Mouse (Mus musculus) MEL (cell line): ENCODE measurements around the gene Hck. TPM values are rescaled to one million over a fixed set of nuclear protein-coding genes. Genes with fewer than 3 reads are reported as not detected.

Experiments
- DNase-seq: peaks from one replicate; pipeline ENCODE4 v3.0.0; 2011; ENCODE audit warnings: low read depth, low spot score
- H3K27ac ChIP-seq: 2 replicates; pipeline ENCODE4 v1.5.1; 2012; ENCODE audit warnings: low read depth, mild to moderate bottlenecking, control low read depth, low read length, moderate library complexity; ENCODE audit not compliant: control insufficient read depth
- H3K27me3 ChIP-seq, 2 experiments: fragments of 150-350 bp in 1 of 2; sonication (generic) in 1 of 2; 2 replicates each; pipeline ENCODE4 v1.6.1; 2012; ENCODE audit warnings: low read length in 2 of 2, mild to moderate bottlenecking in 2 of 2, improper control_type of control experiment in 1 of 2, moderate library complexity in 1 of 2; ENCODE audit not compliant: insufficient read depth in 2 of 2, control insufficient read depth in 1 of 2
- H3K36me3 ChIP-seq, 2 experiments: 2 replicates each; pipeline ENCODE4 v1.6.1; 2012 to 2014; ENCODE audit warnings: low read length in 2 of 2, improper control_type of control experiment in 1 of 2, inconsistent platforms in 1 of 2, mild to moderate bottlenecking in 1 of 2; ENCODE audit not compliant: insufficient read depth in 2 of 2, control insufficient read depth in 1 of 2
- H3K4me1 ChIP-seq, 2 experiments: fragments of 150-350 bp in 1 of 2; sonication (generic) in 1 of 2; 2 replicates each; pipeline ENCODE4 v1.6.1; 2012; ENCODE audit warnings: low read length in 2 of 2, improper control_type of control experiment in 1 of 2, mild to moderate bottlenecking in 1 of 2; ENCODE audit not compliant: insufficient read depth in 2 of 2, control insufficient read depth in 1 of 2
- H3K4me3 ChIP-seq, 2 experiments: fragments of 150-350 bp in 1 of 2; sonication (generic) in 1 of 2; 2 replicates each; pipeline ENCODE4 v1.5.1; 2012; ENCODE audit warnings: low read depth in 2 of 2, low read length in 2 of 2, mild to moderate bottlenecking in 2 of 2, moderate library complexity in 2 of 2, control low read depth in 1 of 2, improper control_type of control experiment in 1 of 2; ENCODE audit not compliant: control insufficient read depth in 1 of 2, insufficient read depth in 1 of 2
- H3K79me2 ChIP-seq: 2 replicates; pipeline ENCODE4 v1.6.1; 2012; ENCODE audit warnings: mild to moderate bottlenecking, low read length, moderate library complexity; ENCODE audit not compliant: control insufficient read depth, poor library complexity, insufficient read depth
- H3K9ac ChIP-seq: 2 replicates; pipeline ENCODE4 v1.6.1; 2012; ENCODE audit warnings: low read depth, mild to moderate bottlenecking, control low read depth, low read length, moderate library complexity; ENCODE audit not compliant: control insufficient read depth, poor library complexity, severe bottlenecking
- H3K9me3 ChIP-seq: fragments of 150-350 bp; sonication (generic); replicated peaks from 2 replicates; pipeline ENCODE4 v1.6.1; 2012; ENCODE audit warnings: mild to moderate bottlenecking, low read length, improper control_type of control experiment, moderate library complexity; ENCODE audit not compliant: insufficient read depth
- CHD2 ChIP-seq: IDR thresholded peaks from 2 replicates; pipeline ENCODE4 v1.6.1; 2011; ENCODE audit warnings: low read length, improper control_type of control experiment
- CTCF ChIP-seq, 3 experiments: IDR thresholded peaks in 2 of 3; conservative IDR thresholded peaks in 1 of 3; 2 replicates each; pipeline ENCODE4 v1.5.1; 2011 to 2012; ENCODE audit warnings: low read length in 3 of 3, low read depth in 2 of 3, mild to moderate bottlenecking in 2 of 3, improper control_type of control experiment in 1 of 3, inconsistent platforms in 1 of 3, mixed read lengths in 1 of 3, moderate library complexity in 1 of 3; ENCODE audit not compliant: control insufficient read depth in 1 of 3, insufficient read depth in 1 of 3, poor library complexity in 1 of 3, severe bottlenecking in 1 of 3
- E2F4 ChIP-seq: IDR thresholded peaks from 2 replicates; pipeline ENCODE4 v1.6.1; 2011; ENCODE audit warnings: low read depth, low read length, improper control_type of control experiment, borderline replicate concordance
- ELF1 ChIP-seq: IDR thresholded peaks from 2 replicates; pipeline ENCODE4 v1.6.1; 2014; ENCODE audit warnings: low read depth, mild to moderate bottlenecking, inconsistent platforms, low read length, improper control_type of control experiment, moderate library complexity
- EP300 ChIP-seq, 2 experiments: IDR thresholded peaks; 2 replicates each; pipeline ENCODE4 v1.6.1; 2011; ENCODE audit warnings: improper control_type of control experiment in 2 of 2, low read length in 2 of 2, low read depth in 1 of 2, mild to moderate bottlenecking in 1 of 2
- GABPA ChIP-seq: IDR thresholded peaks from 2 replicates; pipeline ENCODE4 v1.6.1; 2012; ENCODE audit warnings: low read depth, mild to moderate bottlenecking, inconsistent platforms, low read length, improper control_type of control experiment, moderate library complexity
- GATA1 ChIP-seq: IDR thresholded peaks from 2 replicates; pipeline ENCODE4 v1.6.1; 2011; ENCODE audit warnings: low read depth, low read length, improper control_type of control experiment
- HCFC1 ChIP-seq: IDR thresholded peaks from 2 replicates; pipeline ENCODE4 v1.6.1; 2012; ENCODE audit warnings: low read depth, mild to moderate bottlenecking, inconsistent platforms, low read length, improper control_type of control experiment, moderate library complexity
- JUND ChIP-seq: IDR thresholded peaks from 2 replicates; pipeline ENCODE4 v1.6.1; 2011; ENCODE audit warnings: low read depth, mild to moderate bottlenecking, improper control_type of control experiment, low read length
- KAT2A ChIP-seq: conservative IDR thresholded peaks from 2 replicates; pipeline ENCODE4 v1.6.1; 2012; ENCODE audit warnings: low read depth, low read length, improper control_type of control experiment, inconsistent platforms
- MAZ ChIP-seq: IDR thresholded peaks from 2 replicates; pipeline ENCODE4 v1.6.1; 2012; ENCODE audit warnings: low read depth, mild to moderate bottlenecking, inconsistent platforms, low read length, improper control_type of control experiment
- MEF2A ChIP-seq: IDR thresholded peaks from 2 replicates; pipeline ENCODE4 v1.6.1; 2014; ENCODE audit warnings: low read depth, mild to moderate bottlenecking, inconsistent platforms, low read length, improper control_type of control experiment; ENCODE audit not compliant: poor library complexity, insufficient replicate concordance, severe bottlenecking; ENCODE audit errors: extremely low read depth
- MXI1 ChIP-seq: IDR thresholded peaks from 2 replicates; pipeline ENCODE4 v1.6.1; 2011; ENCODE audit warnings: mild to moderate bottlenecking, low read depth, low read length, improper control_type of control experiment
- MYC ChIP-seq: IDR thresholded peaks from 2 replicates; pipeline ENCODE4 v1.6.1; 2011; ENCODE audit warnings: low read depth, mild to moderate bottlenecking, low read length, improper control_type of control experiment, moderate library complexity
- NELFE ChIP-seq: IDR thresholded peaks from 2 replicates; pipeline ENCODE4 v1.6.1; 2011; ENCODE audit warnings: low read depth, low read length, improper control_type of control experiment
- POLR2A ChIP-seq, 2 experiments: IDR thresholded peaks; 2 replicates each; pipeline ENCODE4 v1.6.1; 2011 to 2012; ENCODE audit warnings: low read length in 2 of 2, mild to moderate bottlenecking in 2 of 2, control low read depth in 1 of 2, improper control_type of control experiment in 1 of 2, low read depth in 1 of 2, moderate library complexity in 1 of 2; ENCODE audit not compliant: control insufficient read depth in 1 of 2, insufficient read depth in 1 of 2, poor library complexity in 1 of 2
- POLR2AphosphoS2 ChIP-seq: IDR thresholded peaks from 2 replicates; pipeline ENCODE4 v1.6.1; 2011; ENCODE audit warnings: low read length, improper control_type of control experiment
- RAD21 ChIP-seq: IDR thresholded peaks from 2 replicates; pipeline ENCODE4 v1.6.1; 2011; ENCODE audit warnings: mild to moderate bottlenecking, low read depth, low read length, improper control_type of control experiment
- RCOR1 ChIP-seq: IDR thresholded peaks from 2 replicates; pipeline ENCODE4 v1.6.1; 2012; ENCODE audit warnings: low read depth, mild to moderate bottlenecking, inconsistent platforms, low read length, improper control_type of control experiment
- SMC3 ChIP-seq: IDR thresholded peaks from 2 replicates; pipeline ENCODE4 v1.6.1; 2011; ENCODE audit warnings: low read depth, low read length, improper control_type of control experiment
- TAL1 ChIP-seq: IDR thresholded peaks from 2 replicates; pipeline ENCODE4 v1.6.1; 2012; ENCODE audit warnings: mild to moderate bottlenecking, inconsistent platforms, low read length, moderate library complexity, mixed read lengths
- TCF12 ChIP-seq: IDR thresholded peaks from 2 replicates; pipeline ENCODE4 v1.6.1; 2014; ENCODE audit warnings: low read depth, mild to moderate bottlenecking, inconsistent platforms, low read length, improper control_type of control experiment, moderate library complexity
- USF1 ChIP-seq: IDR thresholded peaks from 2 replicates; pipeline ENCODE4 v1.6.1; 2014; ENCODE audit warnings: low read depth, mild to moderate bottlenecking, inconsistent platforms, low read length, improper control_type of control experiment, moderate library complexity
- USF2 ChIP-seq, 2 experiments: IDR thresholded peaks; 2 replicates each; pipeline ENCODE4 v1.6.1; 2011 to 2012; ENCODE audit warnings: improper control_type of control experiment in 2 of 2, low read length in 2 of 2, borderline replicate concordance in 1 of 2, inconsistent platforms in 1 of 2, low read depth in 1 of 2, mild to moderate bottlenecking in 1 of 2; ENCODE audit not compliant: insufficient read depth in 1 of 2
- ZC3H11A ChIP-seq: IDR thresholded peaks from 2 replicates; pipeline ENCODE4 v1.6.1; 2012; ENCODE audit warnings: low read depth, mild to moderate bottlenecking, inconsistent platforms, low read length, improper control_type of control experiment
- ZKSCAN1 ChIP-seq: IDR thresholded peaks from 2 replicates; pipeline ENCODE4 v1.6.1; 2012; ENCODE audit warnings: low read depth, mild to moderate bottlenecking, inconsistent platforms, low read length, improper control_type of control experiment, moderate library complexity
- polyA plus RNA-seq, 2 experiments: library from polyadenylated mRNA; stranded (reverse) in 1 of 2; unstranded in 1 of 2; fragments of >175 nt in 1 of 2; fragments of >200 nt in 1 of 2; gene quantifications; 2 replicates each; pipeline versions ENCODE4 v1.2.1 to v1.2.4; 2012; ENCODE audit warnings: low replicate concordance in 2 of 2, low read depth in 1 of 2; ENCODE audit not compliant: insufficient read length in 2 of 2, insufficient read depth in 1 of 2, missing spikeins in 1 of 2
- total RNA-seq: library from RNA; depleted of rRNA; stranded (reverse); fragments of 300-350 nt; gene quantifications from 2 replicates; pipeline ENCODE4 v1.2.3, GENCODE M21; 2012

Gene Hck
- total and polyA plus RNA-seq, 3 experiments = not detected

- no peaks in the 10 kb centered on the region for H3K36me3 ChIP-seq
- TF ChIP-seq USF2 (IDR thresholded peaks at IDR 0.05; ENCODE audit: borderline replicate concordance in 1 of 2, insufficient read depth in 1 of 2, low read depth in 1 of 2, low read length in 2 of 2) = no peak
- TF ChIP-seq TAL1 = no peak
- no peak for TF ChIP-seq MXI1
- no peak for TF ChIP-seq JUND
- TF ChIP-seq EP300 (IDR thresholded peaks at IDR 0.05; ENCODE audit: low read depth in 1 of 2, low read length in 2 of 2) = no peak
- no peak for TF ChIP-seq NELFE
- no peak for TF ChIP-seq RAD21
- no peak for TF ChIP-seq CTCF (IDR thresholded peaks at IDR 0.05 in 2 of 3, conservative IDR thresholded peaks at IDR 0.05 in 1 of 3; ENCODE audit: control insufficient read depth in 1 of 3, insufficient read depth in 1 of 3, low read depth in 2 of 3, low read length in 3 of 3, poor library complexity in 1 of 3, severe bottlenecking in 1 of 3)
- no peak for TF ChIP-seq GATA1
- no peak for TF ChIP-seq ZKSCAN1
- no peak for TF ChIP-seq CHD2
- TF ChIP-seq E2F4 = no peak
- TF ChIP-seq POLR2AphosphoS2 = no peak
- TF ChIP-seq SMC3 = no peak
- no peak for TF ChIP-seq HCFC1
- TF ChIP-seq MAZ = no peak
- TF ChIP-seq ZC3H11A = no peak
- TF ChIP-seq TCF12 = no peak
- no peak for TF ChIP-seq RCOR1
- TF ChIP-seq, all 39 proteins: peak for 0
- DNase-seq = no peak
These were observed 31.8 kb downstream of the Hck start for GRCm38 (mm10) chr2:153139996-153140613.

DNA sequence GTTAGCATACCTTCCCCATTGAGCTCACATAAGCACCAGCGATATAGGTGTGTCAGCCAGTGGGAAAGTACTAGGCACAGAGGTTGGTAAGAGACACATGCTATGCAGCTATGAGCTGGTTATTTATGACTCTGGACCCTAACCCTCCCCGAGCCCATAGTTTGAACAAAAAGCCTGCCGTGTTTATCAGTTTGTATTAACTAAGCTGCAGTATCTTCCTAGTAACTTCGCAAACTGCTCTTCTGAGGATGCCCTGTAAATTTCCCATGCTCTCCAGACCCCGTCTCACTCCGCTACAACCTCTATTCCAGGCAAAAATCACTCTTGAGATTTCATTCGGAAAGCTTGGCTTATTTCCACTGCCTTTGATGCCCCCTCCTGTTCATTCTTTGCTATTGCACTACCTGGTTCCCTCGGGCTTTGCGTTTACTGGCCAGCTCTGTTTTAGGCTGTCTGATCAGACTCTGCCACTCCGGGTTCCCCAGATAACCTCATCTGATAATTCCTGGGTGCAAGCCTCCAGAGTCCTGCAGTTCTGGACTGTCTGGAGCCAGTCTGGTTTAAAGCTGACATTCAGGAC is 34.4 kb downstream of the Hck start:
- Histone ChIP-seq H3K27me3 (peaks cover 0 to 3% of the 10 kb centered on the region in 2 experiments; a peak in 2 of 4 replicates), H3K27ac (no peak overlapping the region), H3K9me3 (no peaks in the 10 kb centered on the region), H3K4me3 (no peak overlapping the region), H3K9ac (no peak overlapping the region), H3K79me2 (no peaks in the 10 kb centered on the region), H3K36me3 (no peaks in the 10 kb centered on the region), H3K4me1 (no peaks in the 10 kb centered on the region)
- peak; percentile 66 for DNase-seq
- TF ChIP-seq KAT2A = no peak
- no peak for TF ChIP-seq USF1
- TF ChIP-seq CHD2 = no peak
- no peak for TF ChIP-seq USF2 (IDR thresholded peaks at IDR 0.05; ENCODE audit: borderline replicate concordance in 1 of 2, insufficient read depth in 1 of 2, low read depth in 1 of 2, low read length in 2 of 2)
- TF ChIP-seq MEF2A = no peak
- no peak for TF ChIP-seq MAZ
- TF ChIP-seq GABPA = no peak
- no peak for TF ChIP-seq ZKSCAN1
- peak; percentile 92 for TF ChIP-seq SMC3
- peak; percentile 79 for TF ChIP-seq ZC3H11A
- no peak for TF ChIP-seq E2F4
- TF ChIP-seq MYC = no peak
- TF ChIP-seq TCF12 = no peak
- TF ChIP-seq ELF1 = no peak
- no peak for TF ChIP-seq POLR2A (IDR thresholded peaks at IDR 0.05; ENCODE audit: control insufficient read depth in 1 of 2, insufficient read depth in 1 of 2, low read depth in 1 of 2, low read length in 2 of 2, poor library complexity in 1 of 2)
- TF ChIP-seq CTCF (IDR thresholded peaks at IDR 0.05 in 2 of 3, conservative IDR thresholded peaks at IDR 0.05 in 1 of 3; ENCODE audit: control insufficient read depth in 1 of 3, insufficient read depth in 1 of 3, low read depth in 2 of 3, low read length in 3 of 3, poor library complexity in 1 of 3, severe bottlenecking in 1 of 3) = peak; percentile 59 to 90 (median 85)
- TF ChIP-seq RAD21 = peak; percentile 80

More at GRCm38 (mm10) chr2:153139996-153140613, 31.8 kb downstream of the Hck start:
- Histone ChIP-seq H3K4me1 (no peaks in the 10 kb centered on the region), H3K4me3 (no peak overlapping the region), H3K79me2 (no peaks in the 10 kb centered on the region), H3K9me3 (no peaks in the 10 kb centered on the region), H3K9ac (no peak overlapping the region), H3K27me3 (peaks cover 0 to 4% of the 10 kb centered on the region in 2 experiments; a peak in 2 of 4 replicates), H3K27ac (no peak overlapping the region)
